Mouse (Mus musculus): ENCODE measurements around the gene Zkscan6. TPM values are rescaled to one million over a fixed set of nuclear protein-coding genes. Genes with fewer than 3 reads are reported as not detected.

Gene Zkscan6
- total RNA-seq, 2 experiments from 2014 or later, result 14.3 to 16.6 TPM

- no peak for DNase-seq (ENCODE audit: low spot score in 2 of 2)
These were observed 626 bp downstream of the Zkscan6 start for GRCm38 (mm10) chr11:65807601-65808000.

- no peak for DNase-seq (ENCODE audit: low spot score in 2 of 2)
These were observed 5.1 kb downstream of the Zkscan6 start for GRCm38 (mm10) chr11:65812088-65812487.

DNA sequence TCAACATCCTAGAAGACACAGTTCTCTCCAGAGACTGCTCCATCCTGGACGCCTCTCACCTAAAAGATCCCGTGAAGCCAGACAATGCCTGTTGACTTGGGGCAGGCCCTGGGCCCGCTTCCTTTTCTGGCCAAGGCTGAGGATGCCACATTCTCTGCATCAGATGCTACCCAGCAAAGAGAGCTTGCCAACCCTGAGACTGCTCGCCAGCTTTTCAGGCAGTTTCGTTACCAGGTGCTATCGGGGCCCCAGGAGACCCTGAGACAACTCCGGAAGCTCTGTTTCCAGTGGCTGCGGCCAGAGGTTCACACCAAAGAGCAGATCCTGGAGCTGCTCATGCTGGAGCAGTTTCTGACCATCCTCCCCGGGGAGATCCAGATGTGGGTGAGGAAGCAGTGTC is 7.4 kb downstream of the Zkscan6 start:
- no peak for DNase-seq (ENCODE audit: low spot score in 2 of 2)

DNA sequence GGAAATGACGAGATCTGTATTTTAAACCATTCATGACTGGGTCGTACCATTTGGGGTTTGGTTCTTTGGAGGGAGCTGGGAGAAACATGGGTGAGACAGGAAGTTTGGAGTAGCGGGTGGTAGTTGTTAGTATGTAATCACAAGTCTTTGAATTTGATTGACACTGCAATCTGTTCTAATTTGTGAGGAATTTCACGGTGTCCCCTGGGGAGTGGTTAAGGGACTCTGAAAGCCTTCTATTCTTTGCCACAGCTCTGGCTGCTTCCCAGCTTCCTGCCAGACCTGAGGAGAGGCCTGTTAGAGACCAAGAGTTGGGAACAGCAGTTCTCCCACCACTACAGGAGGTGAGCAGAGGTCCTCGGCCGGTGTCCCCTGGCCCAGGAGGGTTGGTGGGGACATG is 9.3 kb downstream of the Zkscan6 start:
- DNase-seq (ENCODE audit: low spot score in 2 of 2), result no peak

- DNase-seq (ENCODE audit: low spot score in 2 of 2), result no peak
These were observed 11.2 kb downstream of the Zkscan6 start for GRCm38 (mm10) chr11:65818193-65818592.

- DNase-seq (ENCODE audit: low spot score in 2 of 2), result no peak
These were observed 13.3 kb downstream of the Zkscan6 start for GRCm38 (mm10) chr11:65820280-65820679.

DNA sequence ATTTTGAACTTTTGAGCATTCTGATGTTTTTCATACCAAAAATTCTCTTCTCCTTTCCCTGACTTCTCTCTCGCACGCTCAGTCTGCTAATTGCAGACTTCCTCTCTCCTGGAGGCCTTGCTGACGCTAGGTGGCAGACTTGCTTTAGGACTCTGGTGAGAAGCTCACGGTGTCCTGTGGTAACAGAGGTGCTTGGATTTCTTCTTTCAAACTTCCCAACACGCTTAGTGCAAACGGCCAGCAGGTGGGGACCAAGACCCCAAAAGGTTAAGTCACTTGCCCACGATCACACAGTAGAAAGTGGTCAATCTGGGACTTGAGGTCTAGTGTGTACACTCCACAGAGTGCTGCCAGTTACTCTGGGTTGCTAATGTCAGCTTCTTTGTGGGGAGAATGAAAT is 13.9 kb downstream of the Zkscan6 start:
- peak in 1 of 2 experiments; percentile 12 for DNase-seq (ENCODE audit: low spot score in 2 of 2)

- no peak for DNase-seq (ENCODE audit: low spot score in 2 of 2)
These were observed 17.6 kb downstream of the Zkscan6 start for GRCm38 (mm10) chr11:65824556-65824955.

DNA sequence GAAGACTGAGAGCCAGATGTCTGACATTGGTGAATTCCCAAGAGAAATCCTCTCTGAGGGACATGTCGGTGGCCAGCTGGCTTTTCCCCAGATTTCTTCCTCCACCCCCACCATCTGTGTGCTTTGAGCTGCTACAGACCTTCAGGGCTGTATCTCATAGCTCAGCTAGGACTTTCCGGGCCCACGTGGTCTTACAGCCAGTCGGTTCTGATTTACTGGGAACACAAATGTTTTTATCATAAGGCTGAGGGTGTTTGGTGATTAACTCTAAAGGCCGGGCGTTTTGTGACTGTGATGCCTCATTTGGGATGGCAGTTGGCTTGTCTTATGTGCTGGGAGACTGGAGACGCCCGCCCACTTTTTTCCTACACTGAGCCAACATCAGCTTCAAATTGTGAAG is 32.0 kb downstream of the Zkscan6 start:
- DNase-seq (ENCODE audit: low spot score in 2 of 2), result no peak

GRCm38 (mm10) chr11:65846446-65846845 is 39.5 kb downstream of the Zkscan6 start:
- DNase-seq (ENCODE audit: low spot score in 2 of 2), result no peak

GRCm38 (mm10) chr11:65852066-65852465 is 45.1 kb downstream of the Zkscan6 start:
- no peak for DNase-seq (ENCODE audit: low spot score in 2 of 2)

- no peak for DNase-seq (ENCODE audit: low spot score in 2 of 2)
These were observed 54.5 kb downstream of the Zkscan6 start for GRCm38 (mm10) chr11:65861476-65861875.

DNA sequence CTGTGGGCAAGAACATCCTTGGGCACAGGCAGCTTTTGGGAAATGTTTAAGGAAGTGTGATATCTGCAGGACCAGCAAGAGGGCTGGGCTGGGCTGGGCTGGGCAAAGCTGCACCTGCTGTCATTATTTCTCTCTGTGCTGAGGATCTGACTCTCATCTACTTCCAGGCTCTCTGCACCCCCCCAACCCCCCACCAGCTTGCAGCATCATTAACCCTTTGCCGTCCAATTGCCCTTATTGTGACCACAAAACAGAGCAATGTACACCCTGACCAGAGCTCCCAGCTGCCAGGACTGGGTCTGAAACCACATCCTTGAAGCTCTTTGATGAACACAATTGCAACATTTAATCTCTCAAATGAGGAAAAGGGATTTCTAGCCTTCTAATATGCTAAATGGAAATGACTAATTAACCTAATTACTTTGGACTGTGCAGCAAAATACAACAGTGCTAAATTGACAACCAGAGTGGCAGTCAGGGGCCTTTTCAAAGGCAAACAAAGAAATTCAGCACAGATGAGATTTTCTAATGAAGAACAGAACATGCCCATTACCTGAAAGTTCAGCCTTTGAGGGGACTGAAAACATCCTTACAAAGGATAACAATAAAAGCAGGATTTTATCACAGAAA is 70.3 kb downstream of the Zkscan6 start:
- no peak for DNase-seq (ENCODE audit: low spot score in 2 of 2)

Other genes with a start within 250 kb of the Zkscan6 start
- gene Map2k4, start 18.9 kb upstream of the Zkscan6 start, total RNA-seq (2021), result 10 to 100 TPM; 55.4 to 59.2 TPM